Mouse (Mus musculus): Measurements from ENCODE around the gene Tmem135. TPM values are rescaled to one million over a fixed set of nuclear protein-coding genes. Genes with fewer than 3 reads are reported as not detected.

Tmem135 gene
- polyA plus RNA-seq, 1 experiment from 2014 or later, result 19.5 TPM

DNA sequence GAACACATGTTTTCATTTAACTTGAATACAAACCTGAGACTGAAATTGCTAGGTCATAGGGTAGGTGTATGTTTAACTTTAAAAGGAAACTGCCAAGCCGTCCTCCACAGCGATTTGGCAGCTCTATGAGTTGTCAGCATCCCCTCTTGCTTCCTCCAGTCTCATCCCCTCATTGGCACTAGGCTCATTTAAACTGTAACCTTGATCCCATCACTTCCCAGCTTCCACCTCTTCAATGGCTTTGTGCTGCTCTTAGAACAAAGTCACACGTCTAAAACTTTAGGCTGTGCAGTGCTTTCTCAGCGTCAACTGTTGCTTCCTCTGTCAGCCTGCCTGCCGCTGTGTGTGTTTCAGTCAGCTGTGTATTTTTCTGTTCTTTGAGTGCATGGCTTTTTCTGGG lies 23.1 kb upstream of the Tmem135 start:
- 67% methylated on average over 5 of the region's 5 CpGs for WGBS
- H3K9me3 ChIP-seq, result no peaks in the 10 kb centered on the region
- ATAC-seq (ENCODE audit: low FRiP score, low read depth), result no peak
- H3K27ac ChIP-seq, result no peak overlapping the region
- H3K4me2 ChIP-seq (replicated peaks), result no peak overlapping the region
- no peak overlapping the region for H3K9ac ChIP-seq
- no peak overlapping the region for H3K4me3 ChIP-seq
- H3K36me3 ChIP-seq, result no peaks in the 10 kb centered on the region
- no peaks in the 10 kb centered on the region for H3K4me1 ChIP-seq
- H3K27me3 ChIP-seq (replicated peaks), result no peaks in the 10 kb centered on the region

DNA sequence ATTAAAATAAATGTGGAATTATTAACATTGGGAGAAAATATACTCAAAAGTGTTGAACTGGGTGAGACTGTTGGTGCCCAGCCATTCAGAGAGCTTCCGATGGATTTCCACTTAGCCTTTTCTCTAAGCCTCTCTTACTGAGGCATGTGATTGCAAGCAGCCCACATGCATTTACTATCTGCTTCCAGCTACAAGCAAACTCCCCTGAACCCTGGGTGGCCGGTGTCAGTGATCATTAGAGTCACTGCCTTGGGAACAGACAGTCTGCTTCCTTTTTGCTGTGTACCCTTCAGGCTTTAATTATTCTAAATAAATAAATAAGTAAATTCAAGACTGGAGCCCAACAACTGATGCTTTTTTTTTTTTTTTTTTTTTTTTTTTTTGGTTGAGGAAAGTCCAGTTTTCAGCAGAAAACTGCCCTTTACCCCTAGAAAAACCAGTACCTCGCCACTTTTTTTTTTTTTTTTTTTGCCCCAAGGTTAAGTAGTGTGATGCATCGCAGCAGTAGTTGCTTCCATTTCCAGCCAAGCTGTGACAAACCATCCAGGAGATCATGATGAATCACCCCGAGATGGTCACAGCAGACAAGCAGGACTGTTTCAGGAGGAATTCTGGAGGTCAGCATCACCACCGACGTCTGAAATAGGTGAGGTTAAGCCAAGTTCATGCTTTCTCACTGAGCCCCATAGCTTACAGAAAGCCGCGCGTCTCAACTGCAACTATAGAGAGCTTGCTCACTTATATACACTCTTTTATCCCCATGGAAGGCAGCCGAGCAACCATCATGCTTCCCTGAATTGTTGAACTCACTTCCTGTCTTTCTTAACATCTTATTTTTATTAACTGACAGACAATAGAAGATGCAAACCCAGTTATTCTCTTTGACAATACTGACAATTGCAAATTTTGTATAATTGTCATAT lies 22.0 kb upstream of the Tmem135 start:
- no peaks in the 10 kb centered on the region for H3K4me1 ChIP-seq
- no peaks in the 10 kb centered on the region for H3K9me3 ChIP-seq
- H3K36me3 ChIP-seq, result no peaks in the 10 kb centered on the region
- no peak overlapping the region for H3K4me2 ChIP-seq (replicated peaks)
- H3K4me3 ChIP-seq, result no peak overlapping the region
- no peak overlapping the region for H3K27ac ChIP-seq
- H3K9ac ChIP-seq, result no peak overlapping the region
- WGBS, result 64% methylated on average over 11 of the region's 11 CpGs
- H3K27me3 ChIP-seq (replicated peaks), result no peaks in the 10 kb centered on the region
- ATAC-seq (ENCODE audit: low FRiP score, low read depth), result no peak

DNA sequence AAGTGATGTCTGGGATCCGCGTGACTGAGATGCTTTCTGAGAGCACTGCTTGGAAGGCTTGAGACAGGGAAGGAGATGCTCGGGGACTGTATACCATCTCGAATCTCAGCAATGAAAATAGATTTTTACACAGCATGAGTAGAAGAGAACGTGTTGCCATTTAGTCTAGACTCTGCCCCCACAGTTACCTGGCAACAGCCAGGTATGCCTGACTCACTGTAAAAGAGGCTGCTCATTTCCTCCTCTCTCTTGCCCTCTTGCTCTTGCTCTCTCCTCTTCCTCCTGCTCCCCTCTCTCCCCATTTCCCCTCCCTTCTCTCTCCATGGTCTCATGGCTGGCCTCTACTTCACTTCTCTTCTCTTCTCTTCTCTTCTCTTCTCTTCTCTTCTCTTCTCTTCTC lies 20.6 kb upstream of the Tmem135 start:
- H3K4me2 ChIP-seq (replicated peaks), result no peak overlapping the region
- WGBS, result 79% methylated on average over 5 of the region's 5 CpGs
- no peak for ATAC-seq (ENCODE audit: low FRiP score, low read depth)
- no peaks in the 10 kb centered on the region for H3K9me3 ChIP-seq
- no peak overlapping the region for H3K4me3 ChIP-seq
- H3K27ac ChIP-seq, result no peak overlapping the region
- H3K27me3 ChIP-seq (replicated peaks), result no peaks in the 10 kb centered on the region
- no peaks in the 10 kb centered on the region for H3K36me3 ChIP-seq
- no peak overlapping the region for H3K9ac ChIP-seq
- no peaks in the 10 kb centered on the region for H3K4me1 ChIP-seq

DNA sequence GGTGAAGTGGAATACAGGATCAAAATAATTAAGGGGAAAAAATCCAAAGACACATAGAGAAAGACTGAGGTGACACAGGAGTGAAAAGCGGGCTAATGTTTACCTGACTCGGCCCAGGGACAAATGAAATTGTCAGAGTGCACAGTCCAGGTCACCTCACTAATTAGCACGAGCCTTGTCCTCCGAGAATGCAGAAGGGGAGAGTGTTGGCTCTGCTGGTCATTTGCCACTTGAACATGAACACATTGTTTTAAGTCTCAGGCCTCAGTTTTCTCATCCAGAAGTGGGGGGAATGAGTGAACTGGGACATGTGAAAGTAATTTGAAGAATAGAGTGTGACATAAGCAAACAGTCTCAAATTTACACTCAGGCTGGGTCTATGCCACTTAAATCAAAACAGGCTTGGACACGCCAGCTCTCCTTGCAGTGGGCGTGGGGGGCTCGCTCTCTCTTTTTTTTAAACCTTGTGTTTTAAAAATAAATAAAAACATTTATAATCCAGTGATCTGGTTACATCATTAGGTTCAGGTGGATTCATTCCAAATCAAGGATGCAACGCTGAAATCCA lies 19.8 kb upstream of the Tmem135 start:
- WGBS, result 50% methylated on average over 8 of the region's 8 CpGs

DNA sequence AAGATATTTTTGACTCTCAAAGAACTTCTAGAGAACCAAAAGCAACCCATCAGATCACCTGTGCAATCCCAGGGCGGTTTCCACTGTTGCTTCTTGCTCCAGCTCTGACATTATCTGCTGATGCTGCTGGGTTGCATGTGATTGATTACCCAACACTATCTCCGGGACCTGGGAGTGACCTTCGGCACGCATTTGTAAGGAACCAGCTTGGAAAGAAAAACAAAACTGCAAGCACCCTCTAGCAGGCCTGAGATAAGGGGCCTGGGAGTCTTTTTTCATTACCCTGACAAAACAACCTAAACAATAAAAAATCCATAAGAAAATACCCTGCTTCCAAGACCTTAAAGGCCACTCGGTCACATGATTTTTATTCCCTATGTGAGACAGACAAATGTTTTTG lies 19.2 kb upstream of the Tmem135 start:
- H3K4me2 ChIP-seq (replicated peaks), result no peak overlapping the region
- ATAC-seq (ENCODE audit: low FRiP score, low read depth), result no peak
- no peak overlapping the region for H3K27ac ChIP-seq
- H3K36me3 ChIP-seq, result no peaks in the 10 kb centered on the region
- H3K4me1 ChIP-seq, result no peaks in the 10 kb centered on the region
- H3K4me3 ChIP-seq, result no peak overlapping the region
- no peak overlapping the region for H3K9ac ChIP-seq
- no peaks in the 10 kb centered on the region for H3K27me3 ChIP-seq (replicated peaks)
- no peaks in the 10 kb centered on the region for H3K9me3 ChIP-seq
- 11% methylated on average over 5 of the region's 5 CpGs for WGBS

More for the DNA sequence above, 19.8 kb upstream of the Tmem135 start:
- Histone ChIP-seq H3K4me3 (no peak overlapping the region), H3K9me3 (no peaks in the 10 kb centered on the region), H3K36me3 (no peaks in the 10 kb centered on the region), H3K4me2 (replicated peaks) (no peak overlapping the region), H3K27ac (no peak overlapping the region), H3K9ac (no peak overlapping the region), H3K27me3 (replicated peaks) (no peaks in the 10 kb centered on the region), H3K4me1 (no peaks in the 10 kb centered on the region)
- ATAC-seq (ENCODE audit: low FRiP score, low read depth), result no peak

DNA sequence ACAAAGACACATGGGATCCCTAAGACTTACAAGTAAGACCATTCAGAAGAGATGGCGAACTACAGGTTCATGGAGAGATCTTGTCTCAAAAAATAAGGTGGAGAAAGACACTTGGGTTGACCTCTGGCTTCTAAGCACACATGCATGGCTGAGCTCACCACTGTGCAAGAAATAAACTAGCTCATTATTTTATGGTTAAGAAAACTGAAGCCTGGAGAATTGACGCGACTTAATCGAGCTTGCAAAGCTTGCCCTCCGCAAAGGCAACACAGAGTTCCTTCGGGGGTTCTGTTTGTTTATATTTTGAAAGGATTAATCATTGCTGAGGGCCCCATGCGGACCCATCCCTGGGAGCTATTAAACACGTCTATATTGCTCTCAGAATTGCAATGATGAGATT lies 18.6 kb upstream of the Tmem135 start:
- H3K9ac ChIP-seq, result no peak overlapping the region
- H3K9me3 ChIP-seq, result no peaks in the 10 kb centered on the region
- no peaks in the 10 kb centered on the region for H3K27me3 ChIP-seq (replicated peaks)
- H3K4me1 ChIP-seq, result no peaks in the 10 kb centered on the region
- WGBS, result 57% methylated on average over 8 of the region's 8 CpGs
- no peak overlapping the region for H3K27ac ChIP-seq
- H3K36me3 ChIP-seq, result no peaks in the 10 kb centered on the region
- no peak overlapping the region for H3K4me2 ChIP-seq (replicated peaks)
- no peak overlapping the region for H3K4me3 ChIP-seq
- no peak for ATAC-seq (ENCODE audit: low FRiP score, low read depth)

DNA sequence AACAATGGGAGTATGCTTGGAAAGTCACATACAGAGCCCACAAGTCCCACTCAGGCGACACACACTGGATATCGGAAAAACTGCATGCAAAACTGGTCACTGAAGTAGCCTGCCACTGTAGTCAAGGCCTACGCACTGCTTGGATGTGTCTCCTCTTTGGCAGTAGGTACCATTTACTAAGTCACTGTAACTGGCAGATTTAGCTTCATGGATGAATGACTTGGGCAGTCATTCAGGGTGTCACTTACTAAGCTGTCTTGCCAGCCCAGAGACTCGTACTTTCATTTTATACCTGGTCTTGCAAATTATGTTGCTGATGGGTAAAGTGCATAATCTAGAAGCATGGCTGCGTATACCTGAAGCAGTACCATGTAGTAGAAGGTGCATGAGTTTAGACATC lies 17.3 kb upstream of the Tmem135 start:
- Histone ChIP-seq H3K36me3 (no peaks in the 10 kb centered on the region), H3K4me3 (no peak overlapping the region), H3K4me2 (replicated peaks) (no peak overlapping the region), H3K4me1 (no peaks in the 10 kb centered on the region), H3K27ac (no peak overlapping the region), H3K9me3 (no peaks in the 10 kb centered on the region), H3K9ac (no peak overlapping the region), H3K27me3 (replicated peaks) (no peaks in the 10 kb centered on the region)
- WGBS, result 97% methylated on average over 5 of the region's 5 CpGs
- no peak for ATAC-seq (ENCODE audit: low FRiP score, low read depth)

DNA sequence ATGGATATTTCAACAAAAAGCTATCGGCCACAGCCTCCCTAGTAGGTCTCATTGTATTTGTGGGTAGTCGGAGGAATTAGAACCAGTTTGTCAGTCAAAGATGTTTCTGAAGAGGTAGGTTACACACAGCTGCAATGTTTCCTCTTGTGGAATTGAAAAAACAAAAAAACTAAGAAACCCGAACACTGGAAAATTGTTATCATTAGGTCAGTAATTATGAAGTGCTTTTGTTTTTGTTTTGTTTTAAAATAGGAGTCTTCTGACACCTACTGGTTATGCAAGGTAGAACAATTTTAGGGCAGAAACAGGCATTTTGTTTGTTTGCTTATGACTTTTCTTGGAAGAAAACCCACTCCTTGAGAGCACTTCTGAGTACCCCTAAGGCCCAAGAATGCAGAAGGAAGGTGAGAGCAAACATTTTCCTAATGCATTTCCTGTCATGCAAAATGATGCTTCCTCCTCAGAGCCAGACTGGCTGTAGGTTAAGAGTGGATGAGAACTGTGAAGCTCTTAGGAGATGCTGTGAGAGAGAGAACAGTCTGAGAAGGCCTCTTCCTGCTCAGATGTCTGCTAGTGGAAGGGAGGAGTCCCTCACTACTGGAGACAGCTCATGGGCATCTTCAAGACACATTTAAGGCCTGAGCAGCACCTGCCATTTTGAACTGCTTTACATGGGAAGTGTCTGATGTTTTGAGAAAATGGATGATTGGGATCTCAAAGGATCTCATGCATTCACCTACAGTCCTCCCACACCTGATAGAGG lies 15.1 kb upstream of the Tmem135 start:
- Histone ChIP-seq H3K9ac (no peak overlapping the region), H3K27me3 (replicated peaks) (no peaks in the 10 kb centered on the region), H3K4me3 (no peak overlapping the region), H3K4me2 (replicated peaks) (no peak overlapping the region), H3K36me3 (no peaks in the 10 kb centered on the region), H3K4me1 (no peaks in the 10 kb centered on the region), H3K9me3 (no peaks in the 10 kb centered on the region), H3K27ac (no peak overlapping the region)
- no peak for ATAC-seq (ENCODE audit: low FRiP score, low read depth)
- 65% methylated on average over 3 of the region's 3 CpGs for WGBS

DNA sequence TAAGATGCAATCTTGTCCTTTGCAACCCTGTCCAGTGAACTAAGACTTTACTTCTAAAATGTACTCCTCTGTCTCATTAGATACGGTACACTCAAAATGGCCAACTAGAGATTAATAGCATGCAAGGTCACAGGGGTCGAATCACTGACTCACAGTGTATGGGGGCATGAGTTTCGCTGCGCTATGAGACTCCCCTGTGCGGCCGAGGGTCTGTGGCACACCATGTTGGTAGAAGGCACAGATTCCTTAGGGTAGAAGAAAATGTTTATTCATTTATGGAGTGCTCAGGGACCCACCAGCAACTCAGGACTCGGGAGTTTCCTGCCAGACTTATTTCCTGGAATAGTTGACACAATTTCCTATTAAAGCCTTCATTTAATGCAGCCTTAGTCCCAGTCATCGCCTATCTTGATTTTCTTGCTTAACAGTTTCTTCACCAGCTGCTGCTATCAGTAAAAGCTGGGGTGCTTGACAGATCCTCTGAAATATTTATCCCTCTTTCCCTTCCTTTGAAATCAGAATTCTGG lies 14.2 kb upstream of the Tmem135 start:
- Histone ChIP-seq H3K9ac (no peak overlapping the region), H3K4me2 (replicated peaks) (no peak overlapping the region), H3K4me1 (no peaks in the 10 kb centered on the region), H3K36me3 (no peaks in the 10 kb centered on the region), H3K9me3 (no peaks in the 10 kb centered on the region), H3K27me3 (replicated peaks) (no peaks in the 10 kb centered on the region), H3K4me3 (no peak overlapping the region), H3K27ac (no peak overlapping the region)
- peak; percentile 44 for ATAC-seq (ENCODE audit: low FRiP score, low read depth)
- 63% methylated on average over 8 of the region's 8 CpGs for WGBS

DNA sequence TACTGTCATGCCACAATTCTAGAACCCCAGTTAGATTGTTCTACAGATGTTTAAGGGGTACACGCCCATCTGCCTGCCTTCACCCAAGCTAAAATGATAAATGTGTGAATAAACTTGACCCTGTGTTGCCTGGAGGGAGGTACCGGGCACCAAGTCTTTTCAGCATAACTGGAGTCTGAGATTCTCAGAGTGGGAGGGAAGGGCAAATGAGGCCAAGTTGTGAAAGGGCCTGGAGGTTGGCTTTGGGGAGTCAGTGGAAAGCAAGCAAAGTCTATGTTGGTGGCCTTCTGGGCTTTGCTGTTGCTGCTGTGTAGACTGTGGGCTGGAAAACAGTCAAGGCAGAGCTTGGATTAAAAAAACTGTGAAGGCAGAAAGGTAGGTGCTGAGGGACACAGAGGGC lies 13.7 kb upstream of the Tmem135 start:
- H3K4me2 ChIP-seq (replicated peaks), result no peak overlapping the region
- no peak overlapping the region for H3K27ac ChIP-seq
- H3K27me3 ChIP-seq (replicated peaks), result no peaks in the 10 kb centered on the region
- H3K4me3 ChIP-seq, result no peak overlapping the region
- no peaks in the 10 kb centered on the region for H3K36me3 ChIP-seq
- H3K9ac ChIP-seq, result no peak overlapping the region
- 63% methylated on average over 2 of the region's 2 CpGs for WGBS
- no peak for ATAC-seq (ENCODE audit: low FRiP score, low read depth)
- no peaks in the 10 kb centered on the region for H3K4me1 ChIP-seq
- H3K9me3 ChIP-seq, result no peaks in the 10 kb centered on the region

DNA sequence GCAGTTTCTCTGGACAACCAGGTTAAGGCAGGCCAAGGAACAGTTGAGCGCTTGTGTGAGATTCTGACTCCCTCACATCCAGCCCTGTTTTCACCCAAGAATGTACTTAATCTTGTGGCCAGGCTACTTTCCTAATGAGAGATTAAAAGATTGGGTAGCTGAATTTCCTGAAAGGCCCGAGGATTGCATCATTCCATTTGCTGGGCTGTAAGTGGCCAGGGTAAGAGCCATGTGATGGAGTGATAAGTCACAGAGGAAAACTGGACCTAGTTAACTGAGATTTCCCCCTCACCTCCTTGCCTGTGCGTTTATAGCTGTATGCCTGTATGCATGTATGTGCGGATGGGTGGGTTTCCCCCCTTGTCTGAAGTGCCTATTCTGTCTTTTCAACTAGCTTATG lies 12.0 kb upstream of the Tmem135 start:
- Histone ChIP-seq H3K4me1 (no peaks in the 10 kb centered on the region), H3K4me2 (replicated peaks) (no peak overlapping the region), H3K27me3 (replicated peaks) (no peaks in the 10 kb centered on the region), H3K9ac (no peak overlapping the region), H3K27ac (no peak overlapping the region), H3K36me3 (no peaks in the 10 kb centered on the region), H3K9me3 (no peaks in the 10 kb centered on the region), H3K4me3 (no peak overlapping the region)
- WGBS, result 89% methylated on average over 4 of the region's 4 CpGs
- no peak for ATAC-seq (ENCODE audit: low FRiP score, low read depth)

DNA sequence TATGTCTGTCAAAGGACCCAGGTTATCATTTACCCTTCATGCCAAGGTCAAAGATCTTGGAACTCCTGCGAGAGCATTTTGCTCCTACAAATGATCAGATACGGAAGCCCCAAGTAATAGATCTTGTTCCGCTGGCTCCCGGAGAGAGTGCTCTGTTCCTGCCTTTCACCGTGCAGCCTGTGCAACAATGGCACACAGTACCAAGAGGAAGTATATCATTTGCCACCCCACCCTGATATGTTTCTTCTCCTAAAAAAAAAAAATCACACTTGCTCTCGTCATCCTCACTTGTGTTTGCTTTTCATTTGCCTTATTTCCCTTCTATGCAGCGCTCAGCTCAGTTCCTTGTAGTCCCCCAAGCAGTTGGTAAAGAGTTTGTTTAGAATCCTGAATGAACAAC lies 8.1 kb upstream of the Tmem135 start:
- H3K27me3 ChIP-seq (replicated peaks), result no peaks in the 10 kb centered on the region
- H3K36me3 ChIP-seq, result no peaks in the 10 kb centered on the region
- no peak overlapping the region for H3K9ac ChIP-seq
- no peak overlapping the region for H3K4me3 ChIP-seq
- no peaks in the 10 kb centered on the region for H3K9me3 ChIP-seq
- H3K4me2 ChIP-seq (replicated peaks), result no peak overlapping the region
- ATAC-seq (ENCODE audit: low FRiP score, low read depth), result no peak
- 80% methylated on average over 7 of the region's 7 CpGs for WGBS
- H3K4me1 ChIP-seq, result no peaks in the 10 kb centered on the region
- no peak overlapping the region for H3K27ac ChIP-seq

Measured in neural tube, embryonic 12.5 days (tissue).